Mouse (Mus musculus) stomach, embryonic 16.5 days (tissue): ENCODE data around the gene Lamtor5. TPM values are rescaled to one million over a fixed set of nuclear protein-coding genes. Genes with fewer than 3 reads are reported as not detected.

ENCODE experiments used
- ATAC-seq: fragments of 200-750 bp; cut with Nextera tagmentation; 2 replicates; pipeline ENCODE4 v1.8.0; 2017; ENCODE audit warnings: moderate number of reproducible peaks, moderate TSS enrichment; ENCODE audit not compliant: insufficient read depth, low FRiP score
- H3K27ac ChIP-seq: fragments of 300-500 bp; sonication (generic); 2 replicates; pipeline ENCODE4 v1.5.1; 2014; ENCODE audit warnings: low read length
- H3K27me3 ChIP-seq: fragments of 300-500 bp; sonication (generic); 2 replicates; pipeline ENCODE4 v1.6.1; 2014; ENCODE audit warnings: low read length, control low read depth, mixed read lengths; ENCODE audit not compliant: control insufficient read depth, insufficient read depth
- H3K36me3 ChIP-seq: fragments of 300-500 bp; sonication (generic); 2 replicates; pipeline ENCODE4 v1.6.1; 2014; ENCODE audit warnings: low read length; ENCODE audit not compliant: control insufficient read depth, insufficient read depth
- H3K4me1 ChIP-seq: fragments of 300-500 bp; sonication (generic); 2 replicates; pipeline ENCODE4 v1.6.1; 2014; ENCODE audit warnings: low read length, control low read depth, mixed read lengths; ENCODE audit not compliant: control insufficient read depth, insufficient read depth
- H3K4me2 ChIP-seq: fragments of 300-500 bp; sonication (generic); 2 replicates; pipeline ENCODE4 v1.6.1; 2014; ENCODE audit warnings: low read depth, low read length, mixed read lengths
- H3K4me3 ChIP-seq: fragments of 300-500 bp; sonication (generic); replicated peaks from 2 replicates; pipeline ENCODE4 v1.5.1; 2014; ENCODE audit warnings: mild to moderate bottlenecking, low read length
- H3K9ac ChIP-seq: fragments of 300-500 bp; sonication (generic); 2 replicates; pipeline ENCODE4 v1.6.1; 2014; ENCODE audit warnings: low read length
- H3K9me3 ChIP-seq: fragments of 300-500 bp; sonication (generic); replicated peaks from 2 replicates; pipeline ENCODE4 v1.6.1; 2016; ENCODE audit warnings: low read length, control low read depth; ENCODE audit not compliant: control insufficient read depth
- WGBS: fragments of 180-500 bp; shearing (Covaris S2); extraction: QIAGEN DNeasy Blood & Tissue Kit; methylation state at CpG from one replicate; pipeline ENCODE4 v1.1.7; 2014; 5-methylcytosine and 5-hydroxymethylcytosine counted together
- polyA plus RNA-seq: library from polyadenylated mRNA; unstranded; fragments of >200 nt; fragmentation: Nextera tagmentation; extraction: Ambion mirVana; gene quantifications from 2 replicates; pipeline ENCODE4 v1.2.1, GENCODE M21; 2015

Lamtor5 gene
- polyA plus RNA-seq, 1 experiment from 2014 or later, result 175 TPM

DNA sequence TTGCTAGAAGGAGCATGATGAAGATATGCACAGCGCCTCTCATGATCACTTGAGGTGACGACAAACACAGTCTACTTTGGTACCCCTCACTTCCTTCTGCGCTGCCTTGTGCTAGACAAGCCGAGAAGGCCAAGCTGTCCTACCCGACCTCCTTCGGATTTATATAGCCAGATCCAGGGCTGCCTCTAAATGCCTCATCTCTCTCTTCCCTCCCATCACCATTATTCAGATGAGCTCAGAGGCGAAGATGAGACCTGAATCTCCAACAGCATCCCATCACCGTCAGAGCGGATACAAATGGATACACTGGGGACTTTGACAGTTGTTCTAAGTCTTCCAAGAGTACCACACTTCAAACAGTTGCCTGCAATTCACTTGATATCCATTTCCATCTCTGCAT, 39.1 kb upstream of the Lamtor5 start, which contains the start of gene Prok1:
Gene Prok1 (minus strand): TSS at position 101 of the 400 bp plus-strand sequence.
- H3K4me2 ChIP-seq, result no peak within 1 kb of the TSS
- H3K4me1 ChIP-seq, result no peaks in the 10 kb centered on the region
- H3K27me3 ChIP-seq, result no peaks in the 10 kb centered on the region
- H3K27ac ChIP-seq, result no peak within 1 kb of the TSS
- H3K9me3 ChIP-seq, result no peaks in the 10 kb centered on the region
- 87% methylated on average over 9 of the region's 9 CpGs for WGBS
- ATAC-seq, result no peak
- no peak within 1 kb of the TSS for H3K9ac ChIP-seq
- no peaks in the 10 kb centered on the region for H3K36me3 ChIP-seq
- H3K4me3 ChIP-seq, result no peak within 1 kb of the TSS

DNA sequence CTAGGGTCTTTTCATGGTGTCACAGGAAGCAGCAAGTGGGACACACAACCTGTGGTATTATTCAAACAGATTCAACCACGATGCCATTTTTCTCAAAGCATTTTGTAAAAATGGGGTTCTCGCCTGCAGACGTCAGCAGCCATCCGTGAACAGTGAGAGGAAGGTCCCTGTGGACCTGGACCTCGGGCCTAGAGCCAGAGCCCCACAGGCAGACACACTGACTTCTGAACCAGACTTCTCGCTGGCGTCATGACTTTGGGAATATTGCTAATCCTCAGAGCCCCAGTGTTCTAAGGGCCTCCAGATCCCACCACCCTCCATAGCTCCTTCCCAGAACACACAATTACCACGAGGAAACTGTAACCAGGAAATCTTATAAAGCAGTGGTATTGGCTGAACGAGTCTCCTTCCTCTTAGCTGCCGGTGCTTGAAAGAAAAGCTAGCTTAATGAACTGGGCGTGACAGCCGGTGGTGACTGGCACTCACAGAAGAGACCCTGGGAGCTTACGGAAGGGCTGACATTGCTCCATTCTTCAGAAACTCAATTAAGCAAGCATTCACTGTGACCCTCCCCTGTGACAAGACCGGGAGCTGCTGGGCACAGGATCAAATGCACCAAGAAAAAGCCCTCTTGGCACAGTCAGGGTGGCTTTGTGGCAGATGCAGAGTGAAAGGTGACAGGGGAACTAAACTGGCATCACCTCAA, 37.1 kb upstream of the Lamtor5 start:
- Histone ChIP-seq H3K4me1 (no peaks in the 10 kb centered on the region), H3K4me2 (no peak overlapping the region), H3K27me3 (no peaks in the 10 kb centered on the region), H3K9me3 (no peaks in the 10 kb centered on the region), H3K4me3 (no peak overlapping the region), H3K36me3 (no peaks in the 10 kb centered on the region), H3K9ac (no peak overlapping the region), H3K27ac (no peak overlapping the region)
- no peak for ATAC-seq
- WGBS, result 54% methylated on average over 14 of the region's 14 CpGs

DNA sequence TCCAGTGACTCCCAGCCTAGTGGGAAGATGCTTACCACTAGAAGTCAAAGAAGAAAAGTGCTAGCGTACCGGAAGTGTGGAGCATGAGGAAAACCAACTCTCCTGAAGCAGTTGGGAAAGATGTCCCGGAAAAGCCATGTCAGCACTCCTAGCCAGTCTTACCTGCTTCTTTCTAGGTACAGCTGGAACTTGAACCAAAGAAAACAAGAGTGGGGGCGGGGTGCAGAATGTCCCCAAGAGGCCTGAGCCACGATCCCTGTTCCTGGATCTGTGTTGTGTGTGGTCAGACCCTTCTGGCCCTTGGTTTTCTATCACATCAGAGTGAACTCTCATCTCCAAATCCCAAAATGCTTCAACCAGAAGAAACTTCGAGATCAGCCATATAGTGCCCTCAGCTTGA, 31.8 kb upstream of the Lamtor5 start:
- Histone ChIP-seq H3K9ac (no peak overlapping the region), H3K9me3 (no peaks in the 10 kb centered on the region), H3K4me1 (no peaks in the 10 kb centered on the region), H3K36me3 (no peaks in the 10 kb centered on the region), H3K4me2 (no peak overlapping the region), H3K27me3 (no peaks in the 10 kb centered on the region), H3K4me3 (no peak overlapping the region), H3K27ac (no peak overlapping the region)
- ATAC-seq, result no peak
- WGBS, result 82% methylated on average over 6 of the region's 6 CpGs

DNA sequence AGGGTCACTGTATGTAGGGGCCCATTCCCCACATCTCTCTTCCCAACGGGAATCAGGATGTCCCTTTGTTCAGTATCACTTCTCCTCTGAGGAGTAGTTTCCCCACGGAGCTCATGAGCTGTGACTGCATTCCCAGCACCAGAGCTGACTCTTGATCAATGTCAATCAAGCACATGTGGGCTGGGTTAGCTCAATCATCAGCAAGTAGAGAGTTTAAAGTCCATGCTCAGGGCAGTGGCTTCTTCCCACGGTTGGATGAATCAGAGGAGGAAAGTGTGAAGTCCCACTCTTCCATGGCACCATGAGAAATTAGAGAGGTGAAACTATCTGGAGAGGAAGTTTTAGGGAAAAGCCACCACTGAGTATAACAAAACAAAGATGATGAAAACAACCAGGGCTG, 29.6 kb upstream of the Lamtor5 start:
- Histone ChIP-seq H3K4me1 (no peaks in the 10 kb centered on the region), H3K9ac (no peak overlapping the region), H3K4me3 (no peak overlapping the region), H3K27ac (no peak overlapping the region), H3K27me3 (no peaks in the 10 kb centered on the region), H3K4me2 (no peak overlapping the region), H3K36me3 (no peaks in the 10 kb centered on the region), H3K9me3 (no peaks in the 10 kb centered on the region)
- ATAC-seq, result no peak
- 64% methylated on average over 3 of the region's 3 CpGs for WGBS

DNA sequence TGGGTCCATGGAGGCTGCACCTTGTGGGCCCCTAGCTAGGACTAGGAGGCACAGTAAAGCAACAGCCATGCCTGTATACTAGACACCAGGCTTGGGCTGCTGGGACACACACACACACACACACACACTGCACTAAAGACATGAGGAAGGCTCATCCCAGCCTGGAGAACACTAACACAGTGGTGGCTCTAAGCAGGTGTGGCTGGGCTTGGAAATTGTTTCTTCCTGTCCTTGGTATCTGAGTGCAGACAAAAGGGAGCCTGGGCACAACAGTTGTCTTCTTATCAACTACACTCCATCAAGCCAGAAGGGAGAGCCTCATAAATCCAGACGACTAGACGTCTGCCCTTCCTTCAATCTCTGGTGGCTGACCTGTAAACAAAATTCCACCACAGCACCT, 28.3 kb upstream of the Lamtor5 start:
- 15% methylated on average over 2 of the region's 2 CpGs for WGBS

DNA sequence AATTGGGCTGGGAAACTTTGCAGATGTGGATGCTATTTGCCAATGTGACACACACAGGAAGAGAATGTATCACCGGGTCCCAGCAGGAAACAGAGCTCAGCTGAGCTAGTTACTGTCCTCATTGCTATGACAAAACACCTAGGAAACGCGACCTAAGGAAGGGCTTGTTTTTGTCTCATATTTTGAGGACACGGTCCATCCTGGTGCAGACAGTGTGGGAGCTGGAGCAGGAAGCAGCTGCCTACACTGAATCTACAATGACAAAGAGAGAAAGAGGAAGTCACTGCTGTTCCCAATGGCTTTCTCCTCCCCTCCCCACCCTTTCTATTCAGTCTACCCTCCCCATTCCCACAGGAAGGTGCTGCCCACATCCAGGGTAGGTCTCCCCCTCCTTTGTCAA, 26.6 kb upstream of the Lamtor5 start:
- no peak for ATAC-seq
- Histone ChIP-seq H3K4me2 (no peak overlapping the region), H3K27me3 (no peaks in the 10 kb centered on the region), H3K9ac (no peak overlapping the region), H3K4me1 (no peaks in the 10 kb centered on the region), H3K4me3 (no peak overlapping the region), H3K27ac (no peak overlapping the region), H3K36me3 (no peaks in the 10 kb centered on the region), H3K9me3 (no peaks in the 10 kb centered on the region)
- 62% methylated on average over 4 of the region's 4 CpGs for WGBS

More for the DNA sequence above, 28.3 kb upstream of the Lamtor5 start:
- Histone ChIP-seq H3K4me2 (no peak overlapping the region), H3K9me3 (no peaks in the 10 kb centered on the region), H3K36me3 (no peaks in the 10 kb centered on the region), H3K27me3 (no peaks in the 10 kb centered on the region), H3K4me1 (no peaks in the 10 kb centered on the region), H3K4me3 (no peak overlapping the region), H3K27ac (no peak overlapping the region), H3K9ac (no peak overlapping the region)
- no peak for ATAC-seq

DNA sequence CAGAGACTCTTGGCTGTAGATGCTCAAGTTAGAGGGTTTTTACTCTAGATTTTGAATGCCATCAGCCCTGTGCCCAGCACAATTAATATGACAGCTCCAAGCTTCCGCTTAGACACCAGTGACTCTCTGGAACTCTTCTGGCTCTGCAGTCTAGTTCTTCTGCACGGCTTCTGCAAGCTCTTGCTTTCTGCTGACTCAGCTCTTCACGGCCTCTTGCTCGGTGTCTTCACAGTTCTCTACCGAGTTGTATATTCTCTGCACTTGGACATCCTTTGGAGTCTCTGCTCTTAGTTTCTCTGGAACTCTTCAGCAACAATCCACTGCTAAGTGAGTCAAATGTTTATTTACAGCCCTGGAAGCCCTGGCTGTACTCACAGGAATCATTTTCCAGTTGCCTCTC, 24.7 kb upstream of the Lamtor5 start:
- no peaks in the 10 kb centered on the region for H3K4me1 ChIP-seq
- no peak overlapping the region for H3K9ac ChIP-seq
- H3K9me3 ChIP-seq, result no peaks in the 10 kb centered on the region
- H3K36me3 ChIP-seq, result no peaks in the 10 kb centered on the region
- no peak overlapping the region for H3K4me2 ChIP-seq
- no peak overlapping the region for H3K4me3 ChIP-seq
- 56% methylated on average over 5 of the region's 5 CpGs for WGBS
- no peak overlapping the region for H3K27ac ChIP-seq
- H3K27me3 ChIP-seq, result no peaks in the 10 kb centered on the region
- ATAC-seq, result no peak

DNA sequence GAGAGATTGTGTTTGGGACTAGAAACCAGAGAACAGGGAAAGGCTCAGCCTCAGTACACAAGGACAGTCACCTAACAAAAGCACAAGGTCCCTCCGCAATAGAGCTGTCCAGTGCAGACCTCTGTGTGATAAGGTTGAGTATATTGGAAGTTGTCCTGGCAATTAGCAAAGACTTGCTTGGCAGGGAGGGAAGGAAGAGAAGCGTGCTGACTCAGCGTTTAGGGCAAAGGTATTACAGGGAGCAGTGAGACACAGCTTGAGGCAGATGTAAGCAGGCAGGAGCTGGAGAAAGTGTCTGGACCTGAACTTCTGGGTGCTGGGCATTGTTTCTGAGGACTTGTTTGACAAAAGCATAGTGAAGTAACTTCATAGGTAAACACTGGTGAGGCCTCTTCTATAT, 22.7 kb upstream of the Lamtor5 start:
- WGBS, result 74% methylated on average over 3 of the region's 3 CpGs
- H3K9ac ChIP-seq, result no peak overlapping the region
- H3K4me2 ChIP-seq, result no peak overlapping the region
- no peaks in the 10 kb centered on the region for H3K36me3 ChIP-seq
- H3K27ac ChIP-seq, result no peak overlapping the region
- ATAC-seq, result no peak
- H3K4me3 ChIP-seq, result no peak overlapping the region
- no peaks in the 10 kb centered on the region for H3K9me3 ChIP-seq
- H3K4me1 ChIP-seq, result no peaks in the 10 kb centered on the region
- no peaks in the 10 kb centered on the region for H3K27me3 ChIP-seq

DNA sequence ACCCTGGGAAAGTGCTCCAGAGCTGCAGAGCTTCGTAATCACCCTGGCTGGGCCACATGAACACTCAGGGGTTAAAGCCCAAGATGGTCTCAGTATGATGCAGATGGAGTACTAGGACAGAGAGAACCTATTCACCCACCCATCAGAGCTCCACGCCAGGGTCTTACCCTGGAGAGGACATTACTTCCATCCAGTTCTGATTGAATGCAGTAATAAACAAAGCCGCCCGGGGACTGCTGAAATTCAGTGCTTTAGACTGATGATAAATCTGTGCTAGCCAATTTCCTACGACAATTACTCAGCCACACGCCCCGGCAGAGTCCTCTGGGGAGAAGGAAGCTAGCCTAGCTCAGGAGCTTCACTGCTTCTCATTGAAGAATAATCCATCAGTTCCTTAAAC, 21.9 kb upstream of the Lamtor5 start:
- no peak for ATAC-seq
- H3K4me2 ChIP-seq, result no peak overlapping the region
- no peak overlapping the region for H3K27ac ChIP-seq
- no peaks in the 10 kb centered on the region for H3K36me3 ChIP-seq
- H3K27me3 ChIP-seq, result no peaks in the 10 kb centered on the region
- 39% methylated on average over 7 of the region's 7 CpGs for WGBS
- H3K4me3 ChIP-seq, result no peak overlapping the region
- no peaks in the 10 kb centered on the region for H3K9me3 ChIP-seq
- H3K4me1 ChIP-seq, result 0 out of 2 replicates have a peak, but pooled peaks cover 2% of the 10 kb centered on the region
- no peak overlapping the region for H3K9ac ChIP-seq
